Mouse (Mus musculus) midbrain, postnatal 0 days (tissue): ENCODE measurements at regions not wholly inside any gene's neighbourhood (a gene's known extent, or its start where the extent isn't known, plus 50 kb on each side); places are given as distances from the start of the nearest gene placed in this dataset.

ENCODE experiments used
- ATAC-seq: fragments of 200-750 bp; cut with Nextera tagmentation; 2 replicates; pipeline ENCODE4 v1.8.0; 2017; ENCODE audit warnings: moderate number of reproducible peaks, mild to moderate bottlenecking, moderate TSS enrichment, moderate library complexity; ENCODE audit not compliant: low FRiP score
- DNase-seq: peaks from one replicate; pipeline ENCODE4 v3.0.0-alpha.2; 2015; ENCODE audit warnings: low spot score
- H3K27ac ChIP-seq: fragments of 300-500 bp; sonication (generic); 2 replicates; pipeline ENCODE4 v1.5.1; 2014; ENCODE audit warnings: low read depth, mild to moderate bottlenecking, low read length, mixed read lengths
- H3K27me3 ChIP-seq: fragments of 300-500 bp; sonication (generic); 2 replicates; pipeline ENCODE4 v1.6.1; 2014; ENCODE audit warnings: low read length, control low read depth, mixed read lengths; ENCODE audit not compliant: insufficient read depth
- H3K36me3 ChIP-seq: fragments of 300-500 bp; sonication (generic); 2 replicates; pipeline ENCODE4 v1.6.1; 2014; ENCODE audit warnings: low read length, control low read depth, mixed read lengths; ENCODE audit not compliant: insufficient read depth
- H3K4me1 ChIP-seq: fragments of 300-500 bp; sonication (generic); 2 replicates; pipeline ENCODE4 v1.6.1; 2014; ENCODE audit warnings: mild to moderate bottlenecking, control low read depth, antibody characterized with exemption, low read length, mixed read lengths; ENCODE audit not compliant: insufficient read depth
- H3K4me2 ChIP-seq: fragments of 300-500 bp; sonication (generic); 2 replicates; pipeline ENCODE4 v1.6.1; 2014; ENCODE audit warnings: low read depth, mild to moderate bottlenecking, low read length, mixed read lengths; ENCODE audit not compliant: poor library complexity, severe bottlenecking
- H3K4me3 ChIP-seq: fragments of 300-500 bp; sonication (generic); 2 replicates; pipeline ENCODE4 v1.5.1; 2014; ENCODE audit warnings: low read depth, mild to moderate bottlenecking, low read length, moderate library complexity
- H3K9ac ChIP-seq: fragments of 300-500 bp; sonication (generic); replicated peaks from 2 replicates; pipeline ENCODE4 v1.6.1; 2014; ENCODE audit warnings: mild to moderate bottlenecking, low read length, moderate library complexity, mixed read lengths; ENCODE audit not compliant: poor library complexity, severe bottlenecking
- H3K9me3 ChIP-seq: fragments of 300-500 bp; sonication (generic); 2 replicates; pipeline ENCODE4 v1.6.1; 2016; ENCODE audit warnings: low read length, control low read depth
- CTCF ChIP-seq: IDR thresholded peaks from 2 replicates; pipeline ENCODE4 v1.5.1; 2016; ENCODE audit warnings: antibody characterized with exemption, mild to moderate bottlenecking
- WGBS: fragments of 180-500 bp; shearing (Covaris S2); extraction: QIAGEN DNeasy Blood & Tissue Kit; methylation state at CpG from one replicate; pipeline ENCODE4 v1.1.7; 2014; 5-methylcytosine and 5-hydroxymethylcytosine counted together

GRCm38 (mm10) chr17:75796380-75796779 is 244.6 kb upstream of the Fam98a start:
- Histone ChIP-seq H3K4me2 (no peak overlapping the region), H3K4me1 (no peaks in the 10 kb centered on the region), H3K36me3 (no peaks in the 10 kb centered on the region), H3K9ac (no peak overlapping the region), H3K27ac (no peak overlapping the region), H3K27me3 (no peaks in the 10 kb centered on the region), H3K4me3 (no peak overlapping the region), H3K9me3 (no peaks in the 10 kb centered on the region)
- peak; percentile 14 for DNase-seq
- WGBS: 88% methylated on average over 3 of the region's 3 CpGs
- no peak for ATAC-seq
- no peak for TF ChIP-seq CTCF

- DNase-seq (peak; percentile 70), ATAC-seq (no peak; the same call in 1 of the 2 replicates)
- Histone ChIP-seq H3K9ac (no peak overlapping the region), H3K9me3 (no peaks in the 10 kb centered on the region), H3K36me3 (no peaks in the 10 kb centered on the region), H3K4me1 (no peaks in the 10 kb centered on the region), H3K27me3 (no peaks in the 10 kb centered on the region), H3K27ac (no peak overlapping the region), H3K4me3 (no peak overlapping the region), H3K4me2 (no peak overlapping the region)
- no peak for TF ChIP-seq CTCF
- 88% methylated on average over 3 of the region's 3 CpGs for WGBS
Measured at GRCm38 (mm10) chr17:75795772-75796171, 244.0 kb upstream of the Fam98a start.

GRCm38 (mm10) chr17:75779770-75780169 is 228.0 kb upstream of the Fam98a start:
- WGBS: 44% methylated on average over 2 of the region's 2 CpGs
- no peaks in the 10 kb centered on the region for H3K36me3 ChIP-seq
- peak; percentile 48 for TF ChIP-seq CTCF
- H3K4me3 ChIP-seq: no peak overlapping the region
- H3K4me1 ChIP-seq: no peaks in the 10 kb centered on the region
- no peak overlapping the region for H3K4me2 ChIP-seq
- H3K27ac ChIP-seq: no peak overlapping the region
- DNase-seq (no peak), ATAC-seq (no peak)
- no peak overlapping the region for H3K9ac ChIP-seq
- no peaks in the 10 kb centered on the region for H3K27me3 ChIP-seq
- H3K9me3 ChIP-seq: no peaks in the 10 kb centered on the region

- DNase-seq: no peak
- Histone ChIP-seq H3K9me3 (no peaks in the 10 kb centered on the region), H3K27me3 (no peaks in the 10 kb centered on the region), H3K4me3 (no peak overlapping the region), H3K4me2 (no peak overlapping the region), H3K9ac (no peak overlapping the region), H3K27ac (no peak overlapping the region), H3K4me1 (no peaks in the 10 kb centered on the region), H3K36me3 (no peaks in the 10 kb centered on the region)
- ATAC-seq: no peak
- no peak for TF ChIP-seq CTCF
- WGBS: 73% methylated on average over 7 of the region's 7 CpGs
Measured at GRCm38 (mm10) chr17:75776611-75777010, 224.9 kb upstream of the Fam98a start.

- Histone ChIP-seq H3K36me3 (no peaks in the 10 kb centered on the region), H3K4me1 (no peaks in the 10 kb centered on the region), H3K9me3 (no peaks in the 10 kb centered on the region), H3K4me3 (no peak overlapping the region), H3K27ac (no peak overlapping the region), H3K27me3 (no peaks in the 10 kb centered on the region), H3K9ac (no peak overlapping the region), H3K4me2 (no peak overlapping the region)
- WGBS: 91% methylated on average over 3 of the region's 3 CpGs
- ATAC-seq (no peak), DNase-seq (no peak)
- TF ChIP-seq CTCF: no peak
Measured at GRCm38 (mm10) chr17:75775518-75775917, 223.8 kb upstream of the Fam98a start.

GRCm38 (mm10) chr17:75772861-75773260 is 221.1 kb upstream of the Fam98a start:
- TF ChIP-seq CTCF: no peak
- no peak overlapping the region for H3K4me2 ChIP-seq
- ATAC-seq: no peak

GRCm38 (mm10) chr17:75768654-75769053 is 216.9 kb upstream of the Fam98a start:
- Histone ChIP-seq H3K4me1 (no peaks in the 10 kb centered on the region), H3K9ac (no peak overlapping the region), H3K27me3 (no peaks in the 10 kb centered on the region), H3K4me3 (no peak overlapping the region), H3K4me2 (no peak overlapping the region), H3K9me3 (no peaks in the 10 kb centered on the region), H3K27ac (no peak overlapping the region), H3K36me3 (no peaks in the 10 kb centered on the region)
- 93% methylated on average over 6 of the region's 6 CpGs for WGBS
- TF ChIP-seq CTCF: peak; percentile 39
- DNase-seq (no peak), ATAC-seq (no peak)

More at GRCm38 (mm10) chr17:75772861-75773260, 221.1 kb upstream of the Fam98a start:
- Histone ChIP-seq H3K27ac (no peak overlapping the region), H3K9ac (no peak overlapping the region), H3K4me3 (no peak overlapping the region), H3K27me3 (no peaks in the 10 kb centered on the region), H3K9me3 (no peaks in the 10 kb centered on the region), H3K4me1 (no peaks in the 10 kb centered on the region), H3K36me3 (no peaks in the 10 kb centered on the region)
- no peak for DNase-seq
